Mouse (Mus musculus) thymus, adult 2 months (tissue): ENCODE results near the gene Fibp.

ENCODE experiments used
- CTCF ChIP-seq: fragments of 200-500 bp; IDR thresholded peaks from 2 replicates; pipeline ENCODE4 v1.5.1; 2012; ENCODE audit warnings: mild to moderate bottlenecking, control low read depth, low read length, moderate library complexity, borderline replicate concordance; ENCODE audit not compliant: control insufficient read depth, poor library complexity, insufficient read depth; ENCODE audit errors: extremely low read depth
- POLR2A ChIP-seq: fragments of 200-500 bp; IDR thresholded peaks from 2 replicates; pipeline ENCODE4 v1.6.1; 2012; ENCODE audit warnings: mild to moderate bottlenecking, low read length, control low read depth, moderate library complexity; ENCODE audit not compliant: control insufficient read depth, poor library complexity, insufficient read depth; ENCODE audit errors: extremely low read depth

GRCm38 (mm10) chr19:5463791-5464562 is 3.6 kb downstream of the Fibp start:
- peak; percentile 91 for TF ChIP-seq CTCF
- no peak for TF ChIP-seq POLR2A
